Mouse (Mus musculus) hindbrain, embryonic 13.5 days (tissue): ENCODE measurements around the gene Tex261. TPM values are rescaled to one million over a fixed set of nuclear protein-coding genes. Genes with fewer than 3 reads are reported as not detected.

ENCODE experiments used
- ATAC-seq: fragments of 200-750 bp; cut with Nextera tagmentation; 2 replicates; pipeline ENCODE4 v1.8.0; 2017; ENCODE audit warnings: moderate TSS enrichment; ENCODE audit not compliant: low FRiP score
- H3K27ac ChIP-seq: fragments of 300-500 bp; sonication (generic); 2 replicates; pipeline ENCODE4 v1.5.1; 2015; ENCODE audit warnings: inconsistent platforms, mild to moderate bottlenecking, moderate library complexity
- H3K27me3 ChIP-seq: fragments of 300-500 bp; sonication (generic); 2 replicates; pipeline ENCODE4 v1.6.1; 2015; ENCODE audit warnings: mild to moderate bottlenecking, inconsistent platforms
- H3K36me3 ChIP-seq: fragments of 300-500 bp; sonication (generic); 2 replicates; pipeline ENCODE4 v1.6.1; 2015; ENCODE audit warnings: mild to moderate bottlenecking, inconsistent platforms
- H3K4me1 ChIP-seq: fragments of 300-500 bp; sonication (generic); replicated peaks from 2 replicates; pipeline ENCODE4 v1.6.1; 2015; ENCODE audit warnings: inconsistent platforms
- H3K4me2 ChIP-seq: fragments of 300-500 bp; sonication (generic); 2 replicates; pipeline ENCODE4 v1.6.1; 2015; ENCODE audit warnings: inconsistent platforms, mild to moderate bottlenecking, moderate library complexity
- H3K4me3 ChIP-seq: fragments of 300-500 bp; sonication (generic); 2 replicates; pipeline ENCODE4 v1.5.1; 2015; ENCODE audit warnings: mild to moderate bottlenecking, inconsistent platforms
- H3K9ac ChIP-seq: fragments of 300-500 bp; sonication (generic); 2 replicates; pipeline ENCODE4 v1.6.1; 2015; ENCODE audit warnings: mild to moderate bottlenecking, inconsistent platforms
- H3K9me3 ChIP-seq: fragments of 300-500 bp; sonication (generic); 2 replicates; pipeline ENCODE4 v1.6.1; 2016; ENCODE audit warnings: inconsistent platforms
- WGBS: fragments of 180-500 bp; shearing (Covaris S2); methylation state at CpG from one replicate; pipeline ENCODE4 v1.1.7; 2015; 5-methylcytosine and 5-hydroxymethylcytosine counted together
- polyA plus RNA-seq: library from polyadenylated mRNA; unstranded; fragments of >200 nt; fragmentation: Nextera tagmentation; extraction: Ambion mirVana; gene quantifications from 2 replicates; pipeline ENCODE4 v1.2.1, GENCODE M21; 2015

Gene Tex261
- 63.5 and 65.5 TPM in 2 replicates for polyA plus RNA-seq

- H3K27me3 ChIP-seq = 0 out of 2 replicates have a peak, but pooled peaks cover 3% of the 10 kb centered on the region
- under 1% methylated on average over 45 of the region's 45 CpGs for WGBS
- peak; percentile 95 for ATAC-seq
These were observed at the start of gene Tex261 for GRCm38 (mm10) chr6:83775638-83776293. Tex261 (minus strand) TSS chr6:83775813.

GRCm38 (mm10) chr6:83821856-83822255 lies 46.2 kb upstream of the Tex261 start:
- H3K4me2 ChIP-seq = no peak overlapping the region
- peaks cover 3% of the 10 kb centered on the region; the same call in 1 of the 2 replicates for H3K4me1 ChIP-seq
- no peak overlapping the region for H3K9ac ChIP-seq
- no peaks in the 10 kb centered on the region for H3K27me3 ChIP-seq
- no peaks in the 10 kb centered on the region for H3K9me3 ChIP-seq
- ATAC-seq = no peak
- H3K27ac ChIP-seq = no peak overlapping the region
- H3K4me3 ChIP-seq = no peak overlapping the region
- 51% methylated on average over 2 of the region's 2 CpGs for WGBS
- H3K36me3 ChIP-seq = peaks cover 8% of the 10 kb centered on the region

More at GRCm38 (mm10) chr6:83775638-83776293, at the start of gene Tex261:
- peak within 1 kb of the TSS; percentile 93 for H3K4me3 ChIP-seq
- H3K36me3 ChIP-seq = peaks cover 22% of the 10 kb centered on the region
- H3K27ac ChIP-seq = peak within 1 kb of the TSS; percentile 87
- peak within 1 kb of the TSS; percentile 97 for H3K9ac ChIP-seq
- peaks cover 30% of the 10 kb centered on the region for H3K4me1 ChIP-seq
- no peaks in the 10 kb centered on the region for H3K9me3 ChIP-seq
- peak within 1 kb of the TSS; percentile 76 for H3K4me2 ChIP-seq

GRCm38 (mm10) chr6:83820727-83821515 lies 45.3 kb upstream of the Tex261 start:
- Histone ChIP-seq H3K4me3 (no peak overlapping the region), H3K9me3 (no peaks in the 10 kb centered on the region), H3K27ac (no peak overlapping the region), H3K9ac (no peak overlapping the region), H3K4me1 (peaks cover 3% of the 10 kb centered on the region; the same call in 1 of the 2 replicates), H3K27me3 (no peaks in the 10 kb centered on the region), H3K4me2 (no peak overlapping the region), H3K36me3 (peaks cover 13% of the 10 kb centered on the region)
- WGBS = 92% methylated on average over 2 of the region's 2 CpGs
- no peak for ATAC-seq

GRCm38 (mm10) chr6:83818996-83819395 lies 43.4 kb upstream of the Tex261 start:
- Histone ChIP-seq H3K4me3 (no peak overlapping the region), H3K4me1 (peaks cover 3% of the 10 kb centered on the region; the same call in 1 of the 2 replicates), H3K4me2 (no peak overlapping the region), H3K9me3 (no peaks in the 10 kb centered on the region), H3K27me3 (no peaks in the 10 kb centered on the region), H3K36me3 (peaks cover 21% of the 10 kb centered on the region), H3K27ac (no peak overlapping the region), H3K9ac (no peak overlapping the region)
- ATAC-seq = no peak
- WGBS = 76% methylated on average over 1 of the region's 1 CpGs

GRCm38 (mm10) chr6:83815801-83816200 lies 40.2 kb upstream of the Tex261 start:
- no peaks in the 10 kb centered on the region for H3K9me3 ChIP-seq
- H3K4me2 ChIP-seq = no peak overlapping the region
- 94% methylated on average over 3 of the region's 3 CpGs for WGBS
- no peak overlapping the region for H3K9ac ChIP-seq
- H3K27ac ChIP-seq = no peak overlapping the region
- peaks cover 42% of the 10 kb centered on the region for H3K36me3 ChIP-seq
- no peak for ATAC-seq
- H3K27me3 ChIP-seq = no peaks in the 10 kb centered on the region
- H3K4me1 ChIP-seq = no peaks in the 10 kb centered on the region
- H3K4me3 ChIP-seq = no peak overlapping the region

- Histone ChIP-seq H3K36me3 (peaks cover 78% of the 10 kb centered on the region), H3K27me3 (no peaks in the 10 kb centered on the region), H3K9ac (no peak overlapping the region), H3K4me2 (no peak overlapping the region), H3K4me3 (no peak overlapping the region), H3K27ac (no peak overlapping the region), H3K4me1 (0 out of 2 replicates have a peak, but pooled peaks cover 3% of the 10 kb centered on the region), H3K9me3 (no peaks in the 10 kb centered on the region)
- ATAC-seq = no peak
- WGBS = 92% methylated on average over 3 of the region's 3 CpGs
These were observed 27.2 kb upstream of the Tex261 start for GRCm38 (mm10) chr6:83802846-83803245.

- Histone ChIP-seq H3K36me3 (peaks cover 73% of the 10 kb centered on the region), H3K9ac (no peak overlapping the region), H3K27ac (no peak overlapping the region), H3K9me3 (no peaks in the 10 kb centered on the region), H3K27me3 (no peaks in the 10 kb centered on the region), H3K4me1 (peaks cover 6% of the 10 kb centered on the region; the same call in 1 of the 2 replicates), H3K4me3 (no peak overlapping the region), H3K4me2 (no peak overlapping the region)
- no peak for ATAC-seq
- 92% methylated on average over 5 of the region's 5 CpGs for WGBS
These were observed 26.4 kb upstream of the Tex261 start for GRCm38 (mm10) chr6:83802033-83802432.

- Histone ChIP-seq H3K27me3 (0 out of 2 replicates have a peak, but pooled peaks cover 7% of the 10 kb centered on the region), H3K4me1 (peaks cover 24% of the 10 kb centered on the region), H3K36me3 (peaks cover 38% of the 10 kb centered on the region), H3K9ac (no peak overlapping the region), H3K4me2 (peak overlapping the region; percentile 85; the same call in 1 of the 2 replicates), H3K27ac (no peak overlapping the region), H3K4me3 (no peak overlapping the region), H3K9me3 (no peaks in the 10 kb centered on the region)
- ATAC-seq = no peak
- WGBS = 63% methylated on average over 3 of the region's 3 CpGs
These were observed 21.1 kb upstream of the Tex261 start for GRCm38 (mm10) chr6:83796686-83797085.

- WGBS = 11% methylated on average over 13 of the region's 13 CpGs
- Histone ChIP-seq H3K27me3 (0 out of 2 replicates have a peak, but pooled peaks cover 12% of the 10 kb centered on the region), H3K9ac (peak overlapping the region; percentile 91), H3K4me1 (peaks cover 24% of the 10 kb centered on the region), H3K27ac (peak overlapping the region; percentile 98), H3K9me3 (no peaks in the 10 kb centered on the region), H3K36me3 (peaks cover 26% of the 10 kb centered on the region), H3K4me3 (peak overlapping the region; percentile 73), H3K4me2 (peak overlapping the region; percentile 85)
- ATAC-seq = peak; percentile 55
These were observed 19.9 kb upstream of the Tex261 start for GRCm38 (mm10) chr6:83795492-83795900.

- Histone ChIP-seq H3K9me3 (no peaks in the 10 kb centered on the region), H3K9ac (peak within 1 kb of the TSS; percentile 91), H3K4me2 (peak within 1 kb of the TSS; percentile 85), H3K4me1 (peaks cover 24% of the 10 kb centered on the region), H3K4me3 (peak within 1 kb of the TSS; percentile 73), H3K27me3 (0 out of 2 replicates have a peak, but pooled peaks cover 12% of the 10 kb centered on the region), H3K27ac (peak within 1 kb of the TSS; percentile 98), H3K36me3 (peaks cover 20% of the 10 kb centered on the region)
- peak; percentile 97 for ATAC-seq
- under 1% methylated on average over 43 of the region's 43 CpGs for WGBS
These were observed 19.2 kb upstream of the Tex261 start, which contains the start of gene Nagk for GRCm38 (mm10) chr6:83794760-83795296. Nagk (plus strand) TSS chr6:83794982.

GRCm38 (mm10) chr6:83791251-83791890 lies 15.8 kb upstream of the Tex261 start:
- peaks cover 19% of the 10 kb centered on the region for H3K4me1 ChIP-seq
- ATAC-seq = no peak
- H3K9me3 ChIP-seq = no peaks in the 10 kb centered on the region
- no peak overlapping the region for H3K9ac ChIP-seq
- no peaks in the 10 kb centered on the region for H3K36me3 ChIP-seq
- H3K4me2 ChIP-seq = no peak overlapping the region
- H3K27ac ChIP-seq = no peak overlapping the region
- no peak overlapping the region for H3K4me3 ChIP-seq
- 82% methylated on average over 4 of the region's 4 CpGs for WGBS
- 0 out of 2 replicates have a peak, but pooled peaks cover 12% of the 10 kb centered on the region for H3K27me3 ChIP-seq
